Mouse (Mus musculus): Measurements from ENCODE around the gene Pirt. TPM values are rescaled to one million over a fixed set of nuclear protein-coding genes. Genes with fewer than 3 reads are reported as not detected.

The Pirt gene
- not detected for polyA plus RNA-seq (2017; shearing (Covaris generic))

DNA sequence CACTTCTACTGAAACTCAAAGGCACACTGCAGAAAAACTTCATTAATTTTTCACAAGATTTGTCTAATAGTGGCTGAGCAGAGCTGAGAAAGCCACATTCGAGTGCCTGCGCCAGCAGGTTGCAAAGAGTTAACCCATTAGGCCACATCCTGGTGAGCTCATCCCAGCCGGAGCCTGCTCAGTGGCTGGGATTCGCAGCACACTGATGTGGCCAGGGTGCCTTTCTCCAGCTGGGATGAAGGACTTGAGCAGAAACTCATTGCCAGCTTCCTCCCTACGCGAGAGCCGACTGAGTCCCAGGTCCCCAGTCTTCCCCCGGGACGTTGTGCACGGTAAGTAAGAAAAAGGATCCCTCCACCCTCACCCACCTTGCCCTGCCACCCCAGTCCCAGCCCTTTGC, at the start of gene Pirt:
Gene Pirt, plus strand, starts transcription at position 171 of the 400 bp plus-strand sequence.

DNA sequence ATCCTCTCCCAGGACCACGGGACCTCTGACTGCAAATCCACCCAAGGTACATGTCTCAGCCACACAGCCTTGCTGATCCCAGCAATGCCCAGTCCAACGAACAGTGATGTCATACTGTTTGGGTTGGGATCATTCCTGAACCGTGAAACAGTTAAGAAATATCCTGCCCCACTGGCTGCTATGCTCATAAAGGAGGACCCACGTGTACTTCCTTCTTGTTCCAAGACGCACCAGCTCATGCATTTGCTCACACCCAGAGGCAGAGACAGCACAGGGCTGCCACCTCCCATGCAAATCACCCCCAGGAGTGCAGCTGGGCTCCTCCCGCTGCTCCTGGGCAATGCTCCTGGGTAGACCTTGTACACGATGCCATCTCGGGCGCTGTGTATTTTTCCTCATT, 44.5 kb downstream of the Pirt start, which contains the start of gene Tmem238l:
Gene Tmem238l, plus strand, starts transcription at position 336 of the 400 bp plus-strand sequence.

Other genes with a start within 250 kb of the Pirt start
- not detected for gene Tmem238l, start 44.7 kb downstream of the Pirt start, polyA plus RNA-seq (2017; shearing (Covaris generic))
- gene Tmem220, start 113.2 kb downstream of the Pirt start, polyA plus RNA-seq (2017; shearing (Covaris generic)), result 2.1 TPM
- gene Adprm, start 140.6 kb downstream of the Pirt start, polyA plus RNA-seq (2017; shearing (Covaris generic)), result 69.1 TPM
- gene Sco1, start 140.7 kb downstream of the Pirt start, polyA plus RNA-seq (2017; shearing (Covaris generic)), result 8.1 TPM
- gene Myh3, start 166.3 kb downstream of the Pirt start, polyA plus RNA-seq (2017; shearing (Covaris generic)), result 0.45 TPM

Measured in CD4-positive, CD25-positive, alpha-beta regulatory T cell, adult 9 weeks (primary cell).